Mouse (Mus musculus) adrenal gland (tissue): ENCODE data around the gene Rhpn2.

Experiments
- intact Hi-C: fragments of 180-260 bp; cut with DNase I; formaldehyde crosslinking; loops from one replicate; pipeline ENCODE4 v1.15.1; 2025

Rhpn2 gene

DNA sequence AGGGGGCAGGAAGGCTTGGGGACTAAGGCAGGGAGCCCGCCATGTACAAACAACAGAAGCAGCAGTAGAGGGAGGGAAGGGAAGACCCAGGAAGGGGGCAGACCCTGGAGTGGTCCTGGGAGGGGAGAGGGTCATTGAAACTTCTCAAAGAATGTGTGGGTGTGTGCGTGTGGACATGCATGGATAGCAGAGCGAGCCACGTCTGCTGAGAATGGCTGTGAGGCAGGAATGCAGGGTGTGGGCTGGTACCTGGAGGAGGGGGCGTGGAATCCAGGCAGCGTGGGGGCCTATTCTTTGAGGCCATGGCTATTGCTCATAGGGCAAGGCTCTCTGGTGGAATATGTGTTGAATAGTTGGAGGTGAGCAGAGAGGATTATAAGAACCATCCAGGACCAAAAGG lies 54.7 kb downstream of the Rhpn2 start:
- intact Hi-C loops, result loop anchor here (5.0 kb wide), 1 partner anchor 51 kb away; no protein-coding TSS in a partner anchor

DNA sequence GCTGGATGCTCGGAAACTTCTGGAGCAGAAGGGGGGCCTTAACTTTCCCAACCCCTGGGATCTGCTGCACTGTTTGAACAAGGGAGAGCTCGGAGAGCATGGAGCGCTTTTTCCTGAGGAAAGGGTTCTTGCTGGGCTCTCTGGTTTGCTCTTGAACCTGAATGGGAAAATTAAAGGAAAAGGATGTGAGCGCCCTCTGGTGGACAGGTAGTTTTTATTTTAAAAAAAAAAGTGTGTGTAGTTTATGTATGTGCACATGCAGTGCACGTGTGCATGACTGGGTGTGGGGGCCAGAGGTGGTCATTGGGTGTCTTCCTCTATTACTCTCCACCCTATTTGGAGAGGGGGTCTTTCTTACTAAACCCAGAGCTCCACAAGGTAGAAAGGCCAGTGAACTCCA lies 59.0 kb downstream of the Rhpn2 start:
- intact Hi-C loops, result loop anchor here (5.0 kb wide), 2 partner anchors 76 to 96 kb away; partner anchors contain the start of gene Gpatch1

DNA sequence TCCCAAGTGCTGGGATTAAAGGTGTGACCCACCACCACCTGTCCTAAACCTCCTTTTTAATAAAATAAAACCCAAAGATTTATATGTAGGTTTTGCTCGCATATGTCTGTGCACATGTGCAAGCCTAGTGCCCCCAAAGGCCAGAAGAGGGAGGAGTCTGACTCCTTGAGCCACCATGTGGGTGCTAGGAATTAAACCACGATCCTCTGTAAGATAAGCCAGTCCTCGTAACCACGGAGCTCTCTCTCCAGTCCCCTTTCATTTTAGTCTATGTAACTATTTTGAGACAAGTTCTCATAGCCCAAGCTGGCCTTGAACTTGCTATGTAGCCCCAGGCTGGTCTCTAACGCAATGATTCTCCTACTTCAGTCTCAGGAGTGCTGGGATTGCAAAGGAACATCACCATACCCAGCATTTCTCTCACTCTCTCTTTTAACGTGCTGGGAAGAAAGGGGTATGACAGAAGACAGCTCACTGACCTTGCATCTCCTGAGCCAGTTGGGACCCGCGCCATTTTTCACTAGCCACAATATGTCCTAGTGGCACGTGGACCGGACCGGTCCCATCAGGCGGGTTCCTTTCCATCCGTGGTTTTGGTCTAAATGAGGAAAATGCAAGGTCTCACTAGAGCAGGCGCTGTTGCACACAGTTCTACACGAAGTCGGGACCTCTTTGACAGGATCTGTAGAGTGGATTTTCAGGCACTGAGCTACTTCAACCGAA lies 61.9 kb downstream of the Rhpn2 start:
- intact Hi-C loops, result no loop called here

DNA sequence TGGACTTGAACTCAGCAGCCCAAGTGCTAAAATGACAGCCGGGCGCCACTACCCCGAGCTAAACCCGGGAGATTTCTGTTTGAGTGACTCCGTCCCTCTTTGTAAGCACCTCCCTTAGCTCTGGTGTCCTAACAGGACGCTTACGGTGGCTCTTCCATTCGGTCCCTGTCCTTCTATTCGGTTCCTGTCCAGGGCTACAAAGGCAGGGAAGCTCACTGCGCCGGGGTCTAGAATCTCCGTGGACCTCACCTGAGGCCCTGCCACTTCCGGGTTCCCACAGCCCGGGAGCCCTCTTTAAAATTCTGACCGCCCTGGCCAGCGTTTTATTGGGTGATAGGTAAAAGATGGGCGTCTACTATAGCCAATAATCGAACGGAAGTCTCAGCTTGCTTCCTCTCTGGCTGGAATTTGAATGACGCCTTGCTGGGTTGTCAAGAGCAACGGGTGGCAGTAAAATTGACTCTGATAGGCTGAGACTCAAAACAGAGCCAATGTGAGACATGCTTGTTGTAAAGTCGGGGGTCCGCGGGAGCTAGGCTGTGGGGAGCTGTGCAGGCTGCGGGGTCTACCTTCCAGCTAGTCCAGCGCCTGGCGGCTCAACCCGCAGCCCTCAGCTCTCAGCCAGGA lies 62.7 kb downstream of the Rhpn2 start, which contains the start of the genes Faap24 and Cep89:
Gene Faap24, minus strand, starts transcription at position 295 of the 627 bp plus-strand sequence.
Gene Cep89, plus strand, starts transcription at position 494 of the 627 bp plus-strand sequence.
- intact Hi-C loops, result no loop called here

DNA sequence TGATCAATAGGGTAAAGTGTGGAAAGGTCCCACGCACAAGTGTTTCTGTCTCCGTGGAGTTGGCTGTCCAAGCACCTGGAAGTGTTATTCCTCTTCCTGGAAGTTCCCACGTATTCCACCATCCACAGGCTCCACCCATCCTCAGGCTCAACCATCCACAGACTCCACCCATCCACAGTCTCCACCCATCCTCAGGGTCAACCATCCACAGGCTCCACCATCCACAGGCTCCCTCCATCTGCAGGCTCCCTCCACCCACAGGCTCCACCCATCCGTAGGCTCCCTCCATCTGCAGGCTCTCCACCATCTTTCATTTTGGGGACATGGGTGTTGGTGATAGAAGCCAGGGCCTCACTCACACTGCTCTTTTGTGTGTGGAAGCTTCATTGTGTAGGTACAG lies 67.2 kb downstream of the Rhpn2 start:
- intact Hi-C loops, result no loop called here

DNA sequence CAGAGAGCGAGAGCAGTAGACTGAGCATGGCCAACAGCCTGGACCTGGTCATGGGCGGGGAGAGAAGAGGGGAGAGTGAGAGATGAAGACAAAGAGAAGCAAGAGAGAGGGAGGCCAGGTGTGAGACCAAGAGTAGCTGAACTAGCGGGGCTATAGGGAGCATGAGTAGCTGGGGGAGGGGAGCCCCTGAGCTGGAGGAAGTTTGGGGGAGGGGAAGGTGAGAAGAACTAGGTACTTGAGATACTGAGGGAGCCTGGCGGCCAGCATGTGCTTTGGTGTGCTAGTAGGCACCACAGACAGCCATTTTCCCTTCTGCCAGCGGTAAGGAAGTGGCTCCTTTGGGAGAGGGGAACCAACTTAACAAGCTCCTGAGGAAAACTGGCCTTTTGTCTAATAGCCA lies 81.3 kb downstream of the Rhpn2 start:
- intact Hi-C loops, result no loop called here

DNA sequence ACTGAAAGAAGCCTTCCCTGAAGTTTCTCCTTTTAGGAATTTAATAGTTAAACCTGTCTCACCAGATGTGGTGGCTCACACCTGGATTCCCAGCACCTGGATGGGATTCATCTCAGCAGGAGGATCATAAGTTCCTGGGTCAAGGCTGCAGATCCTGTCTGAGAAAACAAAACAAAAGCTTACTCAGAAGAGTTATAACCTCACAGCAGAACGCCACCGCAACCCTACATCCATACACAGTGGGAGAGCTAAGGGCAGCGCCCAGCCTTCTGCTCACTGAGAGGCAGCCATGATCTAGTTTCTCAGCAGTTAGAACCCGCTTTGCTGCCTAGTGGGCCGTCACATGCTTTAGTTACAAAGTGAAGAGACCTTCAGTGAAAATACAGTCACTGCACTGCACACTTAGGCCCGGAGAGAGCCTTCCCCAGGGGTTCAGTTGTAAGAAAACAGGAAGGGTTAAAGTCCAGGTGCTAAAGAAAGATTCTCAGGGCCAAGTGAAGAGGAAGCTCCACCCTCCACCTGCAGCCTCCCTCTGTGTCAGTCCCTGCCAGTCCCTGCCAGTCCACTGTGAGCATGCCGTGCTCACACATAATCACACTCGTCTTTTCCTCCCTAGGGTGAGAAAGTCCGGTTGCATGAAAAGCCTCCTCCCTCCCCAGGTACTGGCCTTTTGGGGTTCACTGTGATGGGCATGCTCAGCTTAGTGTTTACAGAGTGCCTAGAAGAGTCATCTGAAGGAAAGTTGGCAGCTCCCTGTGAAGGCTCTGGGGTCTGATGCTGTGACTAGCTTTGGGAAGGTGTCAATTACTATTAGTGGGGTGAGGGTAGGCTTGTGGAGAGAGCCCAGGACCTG lies 82.1 kb downstream of the Rhpn2 start:
- intact Hi-C loops, result no loop called here

DNA sequence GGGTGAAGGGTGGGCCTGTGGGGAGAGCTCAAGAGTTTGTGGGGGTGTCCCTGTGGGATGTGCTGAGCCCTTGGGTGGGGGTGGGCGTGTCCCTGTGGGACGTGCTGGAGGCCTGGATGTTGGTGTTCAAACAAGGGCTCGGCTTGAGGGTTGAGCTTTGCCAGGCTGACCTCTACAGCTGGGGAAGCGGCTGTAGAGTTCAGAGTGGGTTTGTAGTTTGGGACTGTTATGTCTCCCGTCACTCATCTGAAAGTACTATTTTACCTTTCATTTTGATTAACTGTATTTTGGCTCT lies 82.6 kb downstream of the Rhpn2 start:
- intact Hi-C loops, result no loop called here

DNA sequence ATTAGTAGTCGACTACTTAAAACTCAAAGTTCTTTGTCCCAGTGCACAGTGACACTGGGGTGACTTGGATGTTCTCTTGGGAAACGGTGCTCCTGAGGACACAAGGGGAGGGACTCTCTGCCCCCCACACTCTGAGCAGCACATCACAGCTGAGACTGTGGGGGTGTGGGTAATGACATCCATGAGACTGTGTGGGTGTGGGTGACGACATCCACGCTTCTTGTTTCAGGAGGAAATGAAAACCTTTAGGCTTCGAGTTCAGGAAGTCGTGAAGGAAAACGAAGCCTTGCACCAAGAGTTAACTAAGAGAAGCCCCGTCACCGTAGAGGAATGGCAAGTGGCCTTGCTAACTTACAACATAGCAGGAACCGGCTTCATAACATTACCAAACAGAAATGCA lies 89.1 kb downstream of the Rhpn2 start:
- intact Hi-C loops, result no loop called here

DNA sequence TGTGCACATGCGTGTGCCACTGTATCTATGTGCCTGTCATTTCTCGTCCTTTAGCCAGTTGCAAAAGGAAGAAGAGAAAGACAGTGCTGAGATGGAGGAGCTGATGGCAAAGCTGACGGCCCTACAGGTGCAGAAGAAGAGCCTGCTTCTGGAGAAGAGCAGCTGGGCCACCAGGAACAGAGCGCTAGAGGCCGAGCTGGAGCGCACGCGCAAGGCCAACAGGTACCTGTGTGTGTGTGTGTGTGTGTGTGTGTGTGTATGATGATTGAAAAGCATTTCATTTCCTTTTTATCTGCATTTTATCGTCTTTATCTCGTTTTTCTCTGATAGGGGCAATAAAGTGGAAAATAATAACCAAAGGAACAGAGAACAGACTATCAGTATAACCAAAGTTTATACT lies 94.2 kb downstream of the Rhpn2 start:
- intact Hi-C loops, result no loop called here

DNA sequence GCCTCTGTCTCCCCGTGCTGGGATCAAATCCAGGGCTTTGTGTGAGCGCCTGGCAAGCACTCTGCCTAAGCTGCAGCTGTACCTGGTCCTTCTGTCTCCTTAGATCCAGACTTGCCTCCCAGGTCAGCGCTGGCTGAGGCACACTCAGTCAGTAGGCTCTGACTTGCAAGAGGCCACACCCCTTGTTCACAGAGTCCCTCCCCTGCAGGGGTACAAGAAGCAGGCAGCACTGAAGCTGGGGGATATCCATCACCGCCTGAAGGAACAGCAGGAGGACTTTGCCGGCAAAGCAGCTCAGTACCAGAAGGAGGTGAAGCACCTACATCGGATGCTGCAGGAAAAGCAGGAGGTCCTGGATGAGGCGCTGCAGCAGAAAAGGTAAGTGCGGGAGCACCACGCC lies 101.3 kb downstream of the Rhpn2 start:
- intact Hi-C loops, result no loop called here
